Mouse (Mus musculus): Measurements from ENCODE around the gene Cadps.

Gene Cadps

DNA sequence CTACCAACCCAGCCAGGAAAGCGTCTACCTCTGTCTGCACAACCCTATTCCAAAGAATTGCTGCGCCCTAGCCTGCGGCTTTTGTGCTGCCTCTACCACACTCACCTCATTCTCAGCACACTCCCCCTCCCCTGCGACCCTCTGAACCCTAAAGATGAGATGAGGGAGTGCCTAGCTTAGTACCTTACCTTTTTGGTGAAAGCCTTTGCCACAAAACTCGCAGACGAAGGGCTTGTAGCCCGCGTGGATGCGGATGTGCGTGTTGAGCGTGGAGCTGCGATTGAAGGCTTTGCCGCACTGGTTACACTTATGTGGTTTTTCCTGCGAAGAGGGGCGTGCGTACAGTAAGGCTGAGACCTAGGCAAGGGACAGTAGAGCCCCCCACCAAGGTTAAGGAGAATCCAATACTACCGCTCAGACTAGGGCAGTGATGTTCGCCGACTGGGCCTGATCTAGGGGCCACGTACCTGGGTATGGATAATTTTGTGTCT, 479.4 kb downstream of the Cadps start:
- in situ Hi-C loops (cut with MboI; ENCODE audit: low sequenced_read_pairs) = no loop called here

DNA sequence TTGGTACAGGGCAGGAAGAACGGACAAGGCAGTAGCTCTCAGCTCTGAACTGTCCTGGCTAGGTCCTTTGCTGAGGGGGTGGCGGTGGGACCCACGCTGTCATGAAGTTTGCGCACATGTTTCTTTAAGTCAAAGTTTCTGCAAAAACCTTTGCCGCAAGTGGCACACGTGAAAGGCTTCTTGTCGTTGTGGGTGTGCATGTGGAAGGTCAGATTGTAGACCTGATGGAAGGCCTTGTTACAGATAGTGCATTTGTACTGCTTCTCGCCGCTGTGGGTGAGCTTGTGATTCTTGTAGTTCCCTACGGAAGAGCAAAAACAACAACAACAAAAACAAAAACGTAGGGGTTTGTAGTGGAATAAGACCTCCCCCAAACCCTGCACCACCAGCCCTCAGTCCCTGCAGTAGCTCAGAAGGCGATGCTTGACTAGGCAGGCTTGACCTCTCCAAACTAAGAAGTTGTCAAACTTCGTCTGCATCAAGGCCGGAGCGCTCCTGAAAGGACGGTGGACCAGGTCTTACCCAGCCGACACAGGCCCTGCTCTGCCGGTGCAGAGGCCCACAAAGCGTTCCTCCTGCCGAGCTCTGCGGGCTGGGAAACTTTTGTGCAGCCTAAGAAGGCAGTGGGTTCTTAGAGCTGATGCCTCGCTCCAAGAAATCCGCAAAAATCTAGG, 480.3 kb downstream of the Cadps start:
- in situ Hi-C loops (cut with MboI; ENCODE audit: low sequenced_read_pairs) = no loop called here

DNA sequence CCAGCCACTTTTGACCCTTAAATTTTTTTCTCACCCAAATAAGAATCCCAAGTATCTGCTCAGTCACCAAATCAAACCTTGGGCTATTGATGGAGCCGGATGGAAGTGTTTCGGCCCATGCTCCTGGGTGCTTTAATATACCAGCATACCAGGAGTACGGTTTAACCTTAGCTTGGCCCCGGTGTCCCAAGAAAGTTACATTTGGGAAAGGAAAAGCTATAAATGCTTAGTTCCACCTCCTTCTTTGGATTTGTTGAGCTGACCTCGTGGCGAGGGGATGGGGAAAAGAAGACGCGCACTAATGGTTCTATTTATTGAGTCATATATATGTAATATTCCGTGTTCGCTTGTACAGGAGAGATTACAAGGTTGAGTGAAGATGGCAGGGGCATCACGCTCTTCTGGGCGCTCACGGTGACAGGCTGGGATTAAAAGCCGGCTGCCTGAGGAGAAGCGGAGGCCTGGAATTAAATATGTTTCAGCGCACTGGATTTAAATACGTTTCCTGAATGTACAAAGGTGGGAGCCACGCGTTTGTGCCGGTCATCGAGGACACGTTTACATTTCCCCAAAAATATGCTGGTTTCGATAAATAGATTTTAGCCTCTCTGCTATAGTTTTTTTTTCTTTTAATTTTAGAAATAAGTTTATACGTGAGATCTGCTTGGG, 481.0 kb downstream of the Cadps start:
- in situ Hi-C loops (cut with MboI; ENCODE audit: low sequenced_read_pairs) = no loop called here

DNA sequence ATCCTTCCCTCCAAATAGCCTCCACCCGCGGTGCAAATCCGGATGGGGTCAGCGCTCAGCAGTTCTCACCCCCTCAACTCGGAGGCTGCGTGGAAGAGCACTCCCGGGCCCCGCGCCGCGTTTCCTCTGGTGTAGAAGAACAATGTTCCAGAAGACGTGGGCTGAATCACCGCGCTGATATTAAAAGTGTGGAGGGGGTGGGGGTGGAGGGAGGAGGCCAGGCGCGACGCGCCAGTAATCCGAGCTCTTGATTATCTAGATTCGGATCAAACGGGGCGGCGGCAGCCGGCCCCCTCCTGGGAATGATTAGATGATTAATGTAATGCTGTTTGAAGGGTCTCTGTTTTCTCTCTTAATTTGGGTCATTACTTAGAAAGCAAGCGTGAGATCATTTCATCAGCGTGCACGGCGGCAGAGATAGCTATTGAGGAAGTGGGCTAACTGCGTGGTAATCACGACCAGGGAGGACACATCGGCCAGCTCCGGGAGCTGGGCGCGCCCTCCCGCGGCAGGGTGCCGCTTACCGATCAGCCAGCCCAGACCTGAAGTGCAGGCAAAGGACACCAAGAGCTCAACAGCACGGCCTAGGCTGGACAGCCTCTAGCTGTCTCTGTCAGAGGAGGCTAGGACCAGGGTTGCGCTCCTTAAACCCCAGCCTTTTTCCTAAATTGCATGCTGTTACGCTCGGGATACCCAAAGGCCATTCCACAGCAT, 481.6 kb downstream of the Cadps start:
- in situ Hi-C loops (cut with MboI; ENCODE audit: low sequenced_read_pairs) = no loop called here

DNA sequence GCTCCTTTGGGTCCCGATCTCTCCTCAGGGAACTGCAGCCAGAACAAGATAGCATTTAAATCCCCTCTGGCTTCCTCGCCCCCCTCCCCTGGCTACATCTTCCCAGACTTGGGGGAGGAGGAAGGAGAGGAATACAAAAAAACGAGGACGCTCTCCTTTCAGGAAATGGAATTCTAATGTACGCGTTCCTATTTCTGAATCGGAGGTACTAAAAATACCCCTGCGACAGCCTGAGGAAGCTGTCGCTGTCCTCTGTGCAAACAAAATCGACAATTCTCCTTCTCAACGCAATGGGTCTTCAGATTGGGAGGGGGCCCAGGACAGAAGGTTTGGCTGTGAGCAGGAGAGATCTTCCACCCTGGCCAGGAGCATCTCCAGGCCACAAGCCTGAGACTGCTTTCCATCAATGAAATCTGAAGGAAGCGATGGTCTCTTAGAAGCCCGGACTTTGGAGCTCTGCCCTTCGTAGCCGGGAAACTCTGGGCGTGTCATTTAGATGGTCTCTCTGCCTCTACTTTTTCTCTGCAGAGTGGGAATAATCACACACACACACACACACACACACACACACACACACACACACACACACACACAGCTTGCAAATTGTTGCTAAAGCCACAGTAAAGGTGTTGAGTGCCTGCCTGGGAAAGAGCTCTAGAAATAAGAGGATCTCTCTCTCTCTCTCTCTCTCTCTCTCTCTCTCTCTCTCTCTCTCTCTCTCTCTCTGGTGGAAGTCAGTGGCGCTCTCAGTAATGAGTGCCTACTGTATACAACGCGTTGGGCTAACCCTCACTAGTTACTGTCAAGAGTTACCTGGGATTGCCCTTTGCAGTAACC, 482.4 kb downstream of the Cadps start:
- in situ Hi-C loops (cut with MboI; ENCODE audit: low sequenced_read_pairs) = no loop called here

DNA sequence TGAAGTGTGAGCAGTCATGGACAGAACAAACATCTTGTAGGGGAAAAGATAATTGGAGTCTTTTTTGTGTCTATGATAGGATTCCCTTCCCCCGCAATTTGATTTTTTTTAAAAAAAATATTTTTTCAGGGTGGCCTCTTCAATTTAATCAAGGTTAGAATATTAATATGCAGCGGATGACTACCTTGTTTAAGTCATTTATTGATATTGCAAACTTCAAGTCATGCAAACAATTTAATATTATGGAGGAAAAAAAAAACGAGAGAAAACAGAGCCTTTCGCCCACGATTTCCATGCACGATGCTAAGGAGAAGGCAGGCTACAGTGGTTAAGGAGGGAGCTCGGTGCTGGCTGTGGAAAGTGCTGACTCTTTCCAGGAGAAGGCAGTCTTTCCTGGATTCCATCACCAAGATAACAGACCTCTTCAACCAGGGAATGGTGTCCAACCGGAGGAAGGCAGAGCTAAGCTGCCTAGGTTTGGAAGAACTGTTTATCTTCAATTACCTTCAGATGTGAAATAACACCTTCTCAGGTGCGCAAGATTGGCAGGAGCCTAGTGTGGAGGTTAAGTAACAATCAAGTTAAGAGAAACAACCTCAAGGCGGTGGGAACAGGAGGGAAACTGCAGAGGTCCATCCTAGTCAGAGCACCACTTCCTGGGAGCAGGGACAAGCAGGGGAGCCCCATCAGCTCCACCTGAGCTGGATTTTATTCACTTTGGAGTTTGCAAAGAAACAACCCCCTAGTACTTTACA, 483.9 kb downstream of the Cadps start:
- in situ Hi-C loops (cut with MboI; ENCODE audit: low sequenced_read_pairs) = no loop called here

DNA sequence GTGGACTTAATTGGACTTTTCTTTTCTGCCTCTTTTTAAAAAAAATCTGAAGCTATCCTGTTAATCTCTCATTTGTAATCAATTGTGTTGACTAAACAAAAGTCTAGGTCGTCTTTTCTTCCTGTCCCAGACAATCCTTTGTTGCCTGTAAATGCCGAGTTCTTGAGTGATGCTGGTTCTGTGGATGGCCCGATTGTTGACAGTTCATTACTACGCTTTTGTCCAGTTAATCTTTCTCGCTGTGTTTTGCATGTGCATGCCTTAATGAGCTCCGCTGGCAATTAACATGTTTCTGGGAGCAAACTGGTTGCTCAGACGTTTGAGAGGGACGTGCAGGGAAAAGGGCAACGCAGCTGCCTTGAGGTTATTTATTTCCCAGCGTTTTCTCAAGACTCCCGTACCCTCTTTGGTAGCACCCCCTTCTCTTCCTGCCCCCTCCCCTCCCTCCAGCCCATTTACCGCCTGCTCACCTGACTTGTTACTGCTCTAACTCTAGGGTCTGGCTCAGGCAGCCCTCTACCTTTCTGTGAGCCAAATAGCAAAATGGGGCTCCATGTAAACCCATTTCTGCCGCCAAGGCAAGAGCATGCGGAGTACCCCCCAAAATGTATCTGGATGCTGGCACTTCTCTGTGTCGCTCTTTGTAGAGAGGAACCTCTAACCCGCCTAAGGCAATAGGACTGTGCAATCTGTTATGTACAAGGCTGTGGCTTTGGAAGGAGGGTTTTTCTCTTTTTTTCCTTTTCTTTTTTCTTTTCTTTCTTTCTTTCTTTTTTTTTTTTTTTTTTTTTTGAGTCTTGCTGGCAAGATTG, 484.7 kb downstream of the Cadps start:
- in situ Hi-C loops (cut with MboI; ENCODE audit: low sequenced_read_pairs) = no loop called here

DNA sequence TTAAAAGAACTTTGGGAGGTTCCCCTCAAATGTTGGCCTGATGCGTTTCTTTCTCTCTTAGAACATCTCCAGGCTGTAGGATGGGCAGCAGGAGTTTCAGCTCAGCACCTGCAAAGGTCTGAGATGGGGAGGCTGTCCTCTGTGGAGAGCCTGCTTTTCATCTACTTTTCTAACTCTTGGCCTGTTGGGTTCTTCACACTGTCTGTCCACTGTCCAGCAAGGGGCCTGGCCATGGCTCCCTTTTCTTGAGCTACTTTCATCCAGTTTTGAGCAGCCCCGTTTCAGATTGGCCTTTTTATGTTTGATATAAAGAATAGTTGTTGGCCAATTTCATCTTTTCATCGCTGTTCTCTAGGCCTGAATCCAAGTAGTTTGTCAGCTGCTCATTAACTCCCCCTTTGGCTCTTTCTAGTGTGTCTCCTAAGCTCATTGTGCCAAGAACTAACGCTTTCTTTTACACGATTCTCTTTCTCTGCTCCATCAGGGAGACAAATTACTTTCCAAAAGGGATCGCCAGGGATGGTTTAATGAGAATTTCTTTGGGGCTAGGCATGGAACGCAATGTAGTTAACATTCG, 485.4 kb downstream of the Cadps start:
- in situ Hi-C loops (cut with MboI; ENCODE audit: low sequenced_read_pairs) = no loop called here

DNA sequence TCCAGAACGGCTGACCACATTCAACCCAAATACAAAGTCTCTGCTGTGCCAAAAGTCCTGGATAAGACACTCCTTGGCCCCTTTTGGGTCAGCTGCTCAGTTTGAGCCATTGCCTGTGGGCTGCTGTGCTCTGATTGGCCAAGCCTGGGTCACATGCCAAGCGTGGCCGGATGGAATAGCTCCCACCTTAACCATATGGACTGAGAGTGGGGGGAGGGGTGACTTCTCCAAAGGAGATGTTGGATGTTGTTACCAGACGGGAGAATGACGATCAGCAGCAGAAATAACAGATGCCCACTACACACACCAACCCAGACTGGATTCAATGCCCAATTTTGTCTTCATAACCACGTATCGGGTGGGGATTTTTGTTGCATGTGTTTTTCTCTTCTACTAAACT, 488.0 kb downstream of the Cadps start:
- in situ Hi-C loops (cut with MboI; ENCODE audit: low sequenced_read_pairs) = no loop called here

DNA sequence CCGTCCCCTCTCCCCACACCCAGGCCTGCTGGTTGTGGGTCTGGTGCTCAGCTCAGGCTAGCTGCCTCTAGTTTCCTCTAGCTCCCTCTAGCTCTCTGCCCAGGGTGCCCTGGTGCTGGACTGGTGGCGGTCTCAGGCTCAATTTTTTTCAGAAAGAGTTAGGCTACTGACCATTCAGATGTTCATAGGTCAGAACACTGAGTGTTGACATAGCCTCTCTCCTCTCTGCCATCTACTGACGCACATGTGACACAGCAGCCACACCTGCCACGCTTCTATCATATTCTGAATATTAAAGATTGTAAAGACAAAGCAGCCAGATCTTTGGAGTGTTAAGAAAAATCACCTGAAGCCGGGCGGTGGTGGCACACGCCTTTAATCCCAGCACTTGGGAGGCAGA, 489.3 kb downstream of the Cadps start:
- in situ Hi-C loops (cut with MboI; ENCODE audit: low sequenced_read_pairs) = no loop called here
